Mouse (Mus musculus) brain, embryonic 14.5 days (tissue): Measurements from ENCODE around the gene Prkg1.

Source experiments
- CTCF ChIP-seq: fragments of 200-500 bp; IDR thresholded peaks from 2 replicates; pipeline ENCODE4 v1.5.1; 2012; ENCODE audit warnings: inconsistent platforms, mild to moderate bottlenecking, moderate library complexity, borderline replicate concordance; ENCODE audit not compliant: insufficient read depth, insufficient read length; ENCODE audit errors: extremely low read depth
- POLR2A ChIP-seq: fragments of 200-500 bp; IDR thresholded peaks from 2 replicates; pipeline ENCODE4 v1.6.1; 2012; ENCODE audit warnings: mild to moderate bottlenecking, inconsistent platforms, borderline replicate concordance; ENCODE audit not compliant: poor library complexity, insufficient read depth, insufficient read length, severe bottlenecking; ENCODE audit errors: extremely low read depth

GRCm38 (mm10) chr19:31097857-31098256 is 667.0 kb downstream of the Prkg1 start:
- TF ChIP-seq CTCF (no peak), POLR2A (no peak)
